Mouse (Mus musculus) urinary bladder, postnatal 25 days (tissue): Measurements from ENCODE around the gene Serpinb9.
"Not testable (repeated sequence)": the region's sequence is repeated elsewhere in the genome, so short reads cannot be mapped to it uniquely, and the experiment has no call there.

Experiments
- DNase-seq: peaks from one replicate; pipeline ENCODE4 v3.0.0; 2022; ENCODE audit warnings: low spot score

Gene Serpinb9

GRCm38 (mm10) chr13:33002950-33003349 is at the start of gene Serpinb9:
TSS of gene Serpinb9 (plus strand) at chr13:33003250.
- DNase-seq: no peak

DNA sequence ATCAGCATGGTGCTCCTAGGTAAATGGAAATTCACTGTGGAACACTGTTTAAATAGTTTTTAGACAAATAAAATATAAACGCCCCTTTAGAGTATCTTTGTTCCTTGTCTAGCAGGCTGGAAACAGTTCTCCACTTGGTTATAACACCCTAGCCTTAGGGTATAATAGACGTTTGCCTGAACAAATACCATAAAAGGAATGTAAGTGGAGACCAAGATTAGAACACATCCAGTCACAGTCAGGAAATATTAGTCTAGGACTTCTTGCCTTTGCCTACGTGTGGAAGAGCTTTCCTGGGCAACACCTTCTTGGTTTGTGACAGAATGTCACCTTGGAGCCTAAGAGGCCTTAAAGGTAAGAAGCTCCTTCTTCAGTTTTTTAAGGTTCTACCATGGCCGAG is 46.5 kb upstream of the Serpinb9 start:
- DNase-seq: no peak

DNA sequence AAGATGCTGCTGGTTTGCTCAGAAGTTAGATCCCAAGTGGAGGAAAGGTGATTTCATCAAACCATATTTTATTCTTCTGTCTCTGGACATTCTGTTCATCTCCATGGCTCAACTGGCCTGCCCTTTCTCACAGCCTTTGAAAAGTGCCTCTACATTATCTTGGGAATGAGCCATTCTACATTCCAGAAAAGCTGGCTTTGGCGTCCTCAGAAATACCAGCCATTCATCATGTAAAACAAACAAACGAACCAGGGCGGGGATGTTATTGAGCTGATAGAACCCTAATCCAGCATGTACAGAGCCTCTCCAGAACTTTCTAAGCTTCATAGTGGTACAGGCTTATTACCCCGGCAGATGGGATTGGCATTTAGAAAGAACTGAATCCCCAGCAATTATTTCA is 45.1 kb upstream of the Serpinb9 start:
- no peak for DNase-seq

GRCm38 (mm10) chr13:32958521-32958920 is 44.5 kb upstream of the Serpinb9 start:
- not testable (repeated sequence) for DNase-seq

DNA sequence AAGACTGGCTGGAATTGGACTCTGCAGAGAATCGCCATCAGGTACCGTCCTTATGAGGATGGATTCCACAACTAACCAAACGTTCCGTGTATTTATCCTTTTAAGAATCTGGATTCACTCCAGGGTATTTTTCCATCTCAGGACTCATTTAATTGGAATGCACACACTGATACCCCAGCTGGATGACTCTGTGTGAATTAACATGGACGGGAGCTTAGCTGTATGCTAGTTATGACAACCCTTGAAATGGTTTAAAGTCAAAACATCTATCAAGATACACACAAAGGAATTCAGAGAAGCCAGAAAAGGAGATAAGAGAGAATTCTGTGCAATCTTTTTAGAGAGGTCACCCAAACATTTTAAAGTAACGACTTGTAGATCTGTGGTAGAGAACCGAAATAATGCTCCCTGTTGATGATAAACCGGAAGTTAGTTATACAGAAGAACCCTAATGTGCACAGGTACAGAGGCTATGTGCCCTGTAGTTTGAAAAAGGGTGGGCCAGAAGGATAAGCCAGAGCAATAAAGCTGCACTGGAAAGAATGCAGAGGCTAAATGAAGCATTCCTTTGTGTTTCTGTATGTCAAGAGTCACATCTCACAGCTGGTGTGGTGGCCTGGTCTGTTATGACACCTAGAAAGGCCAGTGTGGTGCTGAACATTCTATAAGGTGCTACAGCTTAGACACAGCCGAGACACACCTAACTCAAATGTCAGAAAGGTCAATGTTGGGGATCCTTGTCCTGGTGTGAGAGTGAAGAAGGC is 38.9 kb upstream of the Serpinb9 start:
- no peak for DNase-seq

GRCm38 (mm10) chr13:32964989-32965811 is 37.9 kb upstream of the Serpinb9 start, which contains the start of gene Serpinb6b:
TSS of gene Serpinb6b (plus strand) at chr13:32965209.
- DNase-seq: peak; percentile 32

DNA sequence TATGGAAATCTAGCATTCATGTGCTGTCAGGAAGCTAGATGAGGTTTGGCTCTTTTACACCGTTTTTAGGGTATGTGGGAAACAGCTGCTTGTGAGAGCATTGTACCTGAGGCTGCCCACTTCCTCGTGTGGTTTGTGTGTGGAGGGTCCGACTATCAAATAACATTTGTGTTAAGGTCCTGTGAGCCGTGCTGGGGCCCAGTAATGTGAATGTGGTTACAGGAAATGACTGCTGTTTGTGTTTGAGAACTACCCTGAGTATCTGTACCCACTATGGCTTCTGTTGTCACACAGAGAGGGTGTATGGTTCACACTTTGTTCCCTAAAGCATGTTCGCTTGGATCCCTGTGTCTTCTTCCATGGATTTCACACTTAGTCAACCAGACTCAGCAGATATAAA is 36.9 kb upstream of the Serpinb9 start:
- DNase-seq: no peak

GRCm38 (mm10) chr13:32967233-32967632 is 35.8 kb upstream of the Serpinb9 start:
- no peak for DNase-seq

DNA sequence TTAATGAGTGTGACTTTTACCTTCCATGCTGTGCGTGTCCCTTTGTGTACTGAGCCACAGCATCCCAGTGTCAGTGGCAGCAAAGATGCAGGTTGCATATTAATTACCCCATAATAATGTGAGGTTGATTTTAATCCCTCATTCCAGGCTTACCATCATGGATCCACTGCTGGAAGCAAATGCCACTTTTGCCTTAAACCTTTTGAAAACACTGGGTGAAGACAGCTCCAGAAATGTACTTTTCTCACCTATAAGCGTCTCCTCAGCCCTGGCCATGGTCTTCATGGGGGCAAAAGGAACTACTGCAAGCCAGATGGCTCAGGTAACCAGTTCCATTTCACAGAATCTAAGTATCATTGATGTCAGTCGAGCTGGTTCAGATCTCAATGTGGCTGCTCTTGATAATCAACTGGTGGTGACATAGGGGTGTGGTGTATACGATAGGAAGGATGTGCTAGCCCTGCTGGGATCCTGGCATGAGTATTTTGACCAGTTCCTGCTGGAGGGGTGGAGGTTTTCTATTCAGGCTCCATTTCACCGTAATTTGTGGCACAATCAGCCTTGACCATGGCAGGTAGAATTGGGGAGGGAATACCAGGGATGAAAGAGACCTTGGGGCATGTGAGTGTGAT is 34.6 kb upstream of the Serpinb9 start:
- DNase-seq: no peak

DNA sequence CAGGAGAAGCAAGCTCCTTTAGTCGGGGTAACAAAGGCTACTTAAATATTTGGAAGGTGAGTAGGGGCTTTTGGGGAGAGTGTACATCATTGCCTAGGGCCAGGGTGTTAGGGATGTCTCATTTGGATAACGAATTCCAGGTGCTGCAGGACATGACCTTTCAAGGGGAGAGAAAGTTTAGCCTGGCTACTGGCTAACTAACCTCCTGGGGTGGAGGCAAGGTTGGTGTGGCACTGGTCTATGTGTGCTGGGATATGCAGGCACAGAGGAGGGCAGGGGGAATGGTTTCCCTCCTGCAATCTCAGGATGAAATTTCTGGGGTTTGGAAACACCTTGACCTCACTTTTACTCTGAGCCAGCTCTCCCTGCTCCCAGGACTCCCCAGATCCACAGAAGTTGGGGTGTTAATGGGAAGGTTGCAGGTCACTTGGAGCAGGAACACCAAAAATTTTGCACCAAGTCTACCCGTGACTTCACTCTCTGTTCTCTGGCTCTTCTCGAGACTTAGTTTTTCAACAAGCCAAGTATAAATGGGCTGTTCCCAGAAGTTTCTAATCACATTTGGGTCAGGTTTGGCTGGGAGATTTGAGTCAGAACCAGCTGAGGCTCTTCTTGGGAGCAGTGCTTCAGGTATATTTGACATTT is 33.9 kb upstream of the Serpinb9 start:
- DNase-seq: no peak

DNA sequence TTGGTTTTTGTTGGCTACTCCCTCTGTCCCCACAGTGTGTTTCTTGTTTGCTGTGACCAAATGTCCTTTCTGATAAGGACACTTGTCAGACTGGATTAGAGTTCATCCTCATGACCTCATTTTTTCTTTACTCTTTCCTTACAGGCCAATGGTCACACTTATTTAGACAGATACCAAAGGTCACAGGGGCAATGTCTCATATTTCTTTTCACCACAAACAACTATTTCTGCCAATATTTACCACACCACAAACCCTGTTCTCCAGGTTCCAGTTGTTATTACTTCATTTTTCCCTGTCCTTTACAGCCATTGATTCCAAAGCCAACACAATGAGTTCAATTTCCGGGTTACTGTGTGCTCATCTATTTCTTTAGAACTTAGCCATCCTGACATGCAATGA is 33.4 kb upstream of the Serpinb9 start:
- no peak for DNase-seq

- no peak for DNase-seq
Measured at GRCm38 (mm10) chr13:32970776-32971175, 32.3 kb upstream of the Serpinb9 start.

DNA sequence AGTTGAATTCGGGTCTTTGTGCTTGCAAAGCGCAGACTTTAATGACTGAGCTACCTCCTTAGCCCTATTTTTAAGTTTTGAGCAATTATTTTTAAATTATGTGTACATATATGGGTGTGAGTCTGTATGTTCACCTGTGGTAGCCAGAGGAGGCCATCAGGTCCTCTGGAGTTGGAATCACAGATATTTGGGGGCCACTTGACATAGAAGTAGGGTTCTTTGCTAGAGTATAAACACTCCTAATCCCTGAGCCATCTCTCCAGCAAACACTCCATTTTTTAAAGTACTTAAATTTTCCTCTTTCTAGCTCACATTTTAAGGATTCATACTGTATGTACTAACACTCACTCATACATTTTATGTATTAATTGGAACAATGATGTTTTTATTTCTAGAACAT is 28.8 kb upstream of the Serpinb9 start:
- DNase-seq: no peak

- no peak for DNase-seq
Measured at GRCm38 (mm10) chr13:32974889-32975460, 28.1 kb upstream of the Serpinb9 start.

GRCm38 (mm10) chr13:32975710-32976109 is 27.3 kb upstream of the Serpinb9 start:
- DNase-seq: no peak

GRCm38 (mm10) chr13:32982556-32983042 is 20.5 kb upstream of the Serpinb9 start:
- no peak for DNase-seq

DNA sequence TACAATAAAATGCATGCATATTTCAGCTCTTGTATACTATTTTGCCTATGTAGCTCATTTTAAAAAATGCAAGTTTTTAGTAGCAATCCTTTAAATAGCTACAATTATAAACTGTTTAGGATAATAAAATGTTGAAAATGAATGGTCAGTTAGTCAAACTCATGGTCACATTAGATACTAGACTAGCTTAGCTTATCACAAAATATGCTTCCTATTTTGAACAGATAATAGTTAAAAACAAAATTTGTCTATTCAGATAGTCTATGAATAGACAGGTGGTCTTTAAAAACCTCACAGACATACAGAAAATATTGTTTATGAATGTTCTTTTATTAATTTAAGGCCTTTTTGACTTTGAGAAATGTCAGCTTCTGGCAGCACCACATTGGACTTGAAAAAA is 16.8 kb upstream of the Serpinb9 start:
- DNase-seq: no peak

- DNase-seq: no peak
Measured at GRCm38 (mm10) chr13:32993152-32993893, 9.7 kb upstream of the Serpinb9 start.

GRCm38 (mm10) chr13:32993894-32994242 is 9.2 kb upstream of the Serpinb9 start:
- DNase-seq: no peak

- no peak for DNase-seq
Measured at GRCm38 (mm10) chr13:32995051-32995450, 8.0 kb upstream of the Serpinb9 start.

DNA sequence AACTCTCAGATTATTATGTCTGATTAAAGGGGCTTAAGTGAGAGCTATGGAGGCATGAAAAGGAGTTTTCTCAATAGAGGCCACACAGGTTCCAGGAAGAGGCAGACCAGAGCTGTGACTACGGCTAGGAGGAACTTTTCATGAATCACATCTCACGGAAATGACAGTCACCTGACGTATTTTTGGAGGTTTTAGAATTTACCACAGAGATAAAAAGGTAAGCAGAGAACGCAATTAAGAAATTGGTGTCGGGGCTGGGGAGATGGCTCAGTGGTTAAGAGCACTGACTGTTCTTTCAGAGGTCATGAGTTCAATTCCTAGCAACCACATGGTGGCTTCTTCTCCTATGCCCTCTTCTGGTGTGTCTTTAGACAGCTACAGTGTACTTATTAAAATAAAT is 1.7 kb upstream of the Serpinb9 start:
- no peak for DNase-seq
